ENCODE assay signal across 10 mouse cellular contexts in the genomic region with DNA sequence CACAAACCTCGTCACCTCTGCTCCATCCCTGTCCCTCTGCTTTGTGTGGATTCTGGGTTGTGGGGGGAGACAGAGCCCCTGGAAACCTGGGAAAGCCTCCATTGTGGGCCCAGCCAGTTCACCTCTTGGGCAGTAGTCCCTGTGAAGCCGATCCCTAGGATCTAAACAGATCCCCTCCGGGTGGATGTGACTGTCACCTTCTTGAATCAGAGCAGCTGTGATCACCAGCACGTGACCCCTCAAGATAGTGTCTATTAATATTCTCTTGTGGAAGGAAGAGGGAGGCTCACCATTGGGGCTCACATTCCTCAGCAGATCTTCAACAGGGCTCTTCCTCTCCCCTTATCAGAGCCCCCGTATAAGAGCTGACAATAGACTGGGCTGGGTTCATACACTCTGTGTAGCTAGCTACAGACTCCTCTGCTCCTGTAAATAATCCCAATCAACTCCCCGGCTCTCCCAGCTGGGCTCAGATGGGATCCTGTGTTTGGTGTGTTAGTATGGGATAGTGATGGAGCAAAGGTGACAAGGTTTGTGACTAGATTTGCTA. TPM values are rescaled to one million over a fixed set of nuclear protein-coding genes. Genes with fewer than 3 reads are reported as not detected.
DNase-seq lines count a peak whose midpoint lies in the region; ATAC-seq and TF ChIP-seq lines count a peak whose summit lies in the region.
"Had no signal": no experiment of that assay in that cellular context is flagged by ENCODE, and none has a peak within 500 bp of the region (broad histone marks: within the 10 kb centered on the region; RNA-seq: fewer than 3 reads in every experiment).

No protein-coding gene starts in this region.

- no peaks in the 10 kb centered on the region for H3K36me3 ChIP-seq in forebrain, embryonic 13.5 days (ENCODE audit: poor library complexity, severe bottlenecking)
- H3K36me3 ChIP-seq in forebrain, embryonic 14.5 days (ENCODE audit: control insufficient read depth, insufficient read depth, low read length), result no peaks in the 10 kb centered on the region
- H3K36me3 ChIP-seq in lung, postnatal 0 days (ENCODE audit: insufficient read depth, low read length), result no peaks in the 10 kb centered on the region
- H3K36me3 ChIP-seq in limb, embryonic 10.5 days, result no peaks in the 10 kb centered on the region
- no peaks in the 10 kb centered on the region for H3K36me3 ChIP-seq in stomach, embryonic 14.5 days (ENCODE audit: control insufficient read depth, insufficient read depth, low read length)

- 0 out of 2 replicates have a peak overlapping the region, but pooled peaks have one; percentile 26 for H3K9ac ChIP-seq in forebrain, embryonic 13.5 days
- H3K9ac ChIP-seq in forebrain, embryonic 14.5 days (ENCODE audit: low read length), result no peak overlapping the region
- H3K9ac ChIP-seq in lung, postnatal 0 days (replicated peaks; ENCODE audit: low read depth), result no peak overlapping the region
- H3K9ac ChIP-seq in stomach, embryonic 14.5 days (replicated peaks; ENCODE audit: low read depth, low read length), result no peak overlapping the region

- no peak for ATAC-seq in forebrain, embryonic 13.5 days
- no peak for ATAC-seq in forebrain, embryonic 14.5 days
- peak; percentile 27; the same call in 1 of the 2 replicates for ATAC-seq in lung, postnatal 0 days
- no peak for ATAC-seq in stomach, embryonic 14.5 days (ENCODE audit: insufficient number of reproducible peaks, insufficient read depth, low FRiP score, low read depth)
- ATAC-seq in CD4-positive, CD25-positive, alpha-beta regulatory T cell, adult 4 months, result no peak
- ATAC-seq: hindbrain, embryonic 16.5 days had no signal

- H3K4me3 ChIP-seq in forebrain, embryonic 13.5 days, result no peak overlapping the region
- H3K4me3 ChIP-seq in forebrain, embryonic 14.5 days (ENCODE audit: low read depth, low read length), result no peak overlapping the region
- 0 out of 2 replicates have a peak overlapping the region, but pooled peaks have one; percentile 19 for H3K4me3 ChIP-seq in lung, postnatal 0 days (ENCODE audit: low read depth, low read length)
- H3K4me3 ChIP-seq in lung, adult 2 months (replicated peaks; ENCODE audit: extremely low read depth, low read depth, low read length), result no peak overlapping the region
- H3K4me3 ChIP-seq in limb, embryonic 10.5 days, result peak overlapping the region; percentile 32; the same call in 1 of the 2 replicates
- H3K4me3 ChIP-seq in stomach, embryonic 14.5 days (ENCODE audit: low read depth, low read length), result no peak overlapping the region

- DNase-seq in forebrain, embryonic 14.5 days (ENCODE audit: low spot score), result no peak
- no peak for DNase-seq in lung, postnatal 0 days (ENCODE audit: low spot score)
- no peak for DNase-seq in lung, adult 2 months
- DNase-seq in limb, embryonic 10.5 days (ENCODE audit: low spot score), result no peak
- DNase-seq in right cerebral cortex, adult 2 months (ENCODE audit: low spot score in 2 of 2), result no peak
- DNase-seq: adrenal gland, postnatal 36 days had no signal

- H3K4me1 ChIP-seq in forebrain, embryonic 13.5 days, result no peaks in the 10 kb centered on the region
- H3K4me1 ChIP-seq in forebrain, embryonic 14.5 days (ENCODE audit: control insufficient read depth, insufficient read depth, low read length), result no peaks in the 10 kb centered on the region
- H3K4me1 ChIP-seq in lung, postnatal 0 days (ENCODE audit: insufficient read depth, low read depth, low read length), result peaks cover 14% of the 10 kb centered on the region; the same call in 1 of the 2 replicates
- H3K4me1 ChIP-seq in lung, adult 2 months (ENCODE audit: control insufficient read depth, insufficient read depth, low read length), result no peaks in the 10 kb centered on the region
- peaks cover 30% of the 10 kb centered on the region for H3K4me1 ChIP-seq in limb, embryonic 10.5 days
- peaks cover 17% of the 10 kb centered on the region for H3K4me1 ChIP-seq in stomach, embryonic 14.5 days (ENCODE audit: control insufficient read depth, insufficient read depth, low read length)

- TF ChIP-seq POLR2A in lung, adult 2 months (IDR thresholded peaks at IDR 0.05; ENCODE audit: borderline replicate concordance, extremely low read depth, low read depth, low read length), result no peak

- TF ChIP-seq CTCF in lung, postnatal 0 days (IDR thresholded peaks at IDR 0.05), result no peak
- TF ChIP-seq CTCF in lung, adult 2 months (IDR thresholded peaks at IDR 0.05; ENCODE audit: insufficient read depth, low read length), result no peak

- TF ChIP-seq EP300 in lung, postnatal 0 days (IDR thresholded peaks at IDR 0.05), result no peak

- H3K9me3 ChIP-seq in forebrain, embryonic 13.5 days (replicated peaks), result no peaks in the 10 kb centered on the region; the same call in 1 of the 2 replicates
- H3K9me3 ChIP-seq in forebrain, embryonic 14.5 days (replicated peaks; ENCODE audit: control insufficient read depth, low read length), result no peaks in the 10 kb centered on the region
- no peaks in the 10 kb centered on the region for H3K9me3 ChIP-seq in lung, postnatal 0 days (ENCODE audit: low read length)
- no peaks in the 10 kb centered on the region for H3K9me3 ChIP-seq in limb, embryonic 10.5 days (replicated peaks)
- no peaks in the 10 kb centered on the region for H3K9me3 ChIP-seq in stomach, embryonic 14.5 days (ENCODE audit: control insufficient read depth, low read depth, low read length)

- no peak overlapping the region for H3K27ac ChIP-seq in forebrain, embryonic 13.5 days
- H3K27ac ChIP-seq in forebrain, embryonic 14.5 days (ENCODE audit: low read depth, low read length), result no peak overlapping the region
- H3K27ac ChIP-seq in lung, postnatal 0 days (ENCODE audit: low read length), result peak overlapping the region; percentile 66
- peak overlapping the region; percentile 61; the same call in 1 of the 2 replicates for H3K27ac ChIP-seq in limb, embryonic 10.5 days
- H3K27ac ChIP-seq in stomach, embryonic 14.5 days (ENCODE audit: low read length), result no peak overlapping the region; the same call in 1 of the 2 replicates

- H3K4me2 ChIP-seq in forebrain, embryonic 13.5 days, result no peak overlapping the region
- H3K4me2 ChIP-seq in forebrain, embryonic 14.5 days (ENCODE audit: low read length), result no peak overlapping the region
- H3K4me2 ChIP-seq in lung, postnatal 0 days (replicated peaks; ENCODE audit: low read depth, low read length), result peak overlapping the region; percentile 44
- H3K4me2 ChIP-seq in stomach, embryonic 14.5 days (replicated peaks; ENCODE audit: low read depth, low read length), result peak overlapping the region; percentile 47; the same call in 1 of the 2 replicates

- H3K27me3 ChIP-seq in forebrain, embryonic 13.5 days, result no peaks in the 10 kb centered on the region
- no peaks in the 10 kb centered on the region for H3K27me3 ChIP-seq in forebrain, embryonic 14.5 days (replicated peaks; ENCODE audit: control insufficient read depth, insufficient read depth, low read length)
- no peaks in the 10 kb centered on the region for H3K27me3 ChIP-seq in lung, postnatal 0 days (replicated peaks; ENCODE audit: insufficient read depth, low read length)
- H3K27me3 ChIP-seq in limb, embryonic 10.5 days (ENCODE audit: low read depth, poor library complexity, severe bottlenecking), result peaks cover 19% of the 10 kb centered on the region; the same call in 1 of the 2 replicates
- H3K27me3 ChIP-seq in stomach, embryonic 14.5 days (ENCODE audit: control insufficient read depth, insufficient read depth, low read length), result no peaks in the 10 kb centered on the region

- 77% methylated on average over 6 of the region's 6 CpGs for WGBS in forebrain, embryonic 13.5 days
- 74% methylated on average over 6 of the region's 6 CpGs for WGBS in forebrain, embryonic 14.5 days
- whole genome bisulfite sequencing in lung, postnatal 0 days, result 35% methylated on average over 6 of the region's 6 CpGs
- WGBS in lung, adult 2 months, result 42% methylated on average over 6 of the region's 6 CpGs
- WGBS in limb, embryonic 10.5 days, result 69% methylated on average over 6 of the region's 6 CpGs
- WGBS in stomach, embryonic 14.5 days, result 36% methylated on average over 6 of the region's 6 CpGs

RNA-seq across cellular contexts. Expression of gene Adarb1, which starts 30.7 kb away (rescaled TPM):
- polyA plus RNA-seq in forebrain, embryonic 13.5 days (2015; fragmentation: Nextera tagmentation; extraction: Ambion mirVana), result 7.9 and 8.8 TPM in 2 replicates
- polyA plus RNA-seq in forebrain, embryonic 14.5 days (2014; fragmentation: Nextera tagmentation; extraction: Ambion mirVana), result 7.8 and 10.3 TPM in 2 replicates
- polyA plus RNA-seq in lung, postnatal 0 days (2015; fragmentation: Nextera tagmentation; extraction: Ambion mirVana), result 25.3 and 30.1 TPM in 2 replicates
- polyA plus RNA-seq in lung, adult 2 months (2012; rRNA removed), result 29.9 and 35.0 TPM in 2 replicates
- 4.9 and 5.0 TPM in 2 replicates for polyA plus RNA-seq in limb, embryonic 10.5 days (2016; fragmentation: Nextera tagmentation; extraction: Ambion mirVana)
- polyA plus RNA-seq in stomach, embryonic 14.5 days (2014; fragmentation: Nextera tagmentation; extraction: Ambion mirVana), result 7.2 and 8.3 TPM in 2 replicates
- 1 to 10 TPM in 1 of 2 experiments, under 1 TPM in 1; 0.74 to 1.2 TPM for polyA plus RNA-seq in CD4-positive, CD25-positive, alpha-beta regulatory T cell, adult 4 months (2017; shearing (Covaris generic))

Comparison
In these comparisons a context has a peak if more than half of its experiments do, and no peak if none do; other contexts are left out.
1. H3K4me3 ChIP-seq: peak in lung, postnatal 0 days (single experiment) and limb, embryonic 10.5 days (single experiment); none in forebrain, embryonic 13.5 days (single experiment), forebrain, embryonic 14.5 days (single experiment), lung, adult 2 months (single experiment) and stomach, embryonic 14.5 days (single experiment).
2. H3K27ac ChIP-seq: peak in lung, postnatal 0 days (single experiment) and limb, embryonic 10.5 days (single experiment); none in forebrain, embryonic 13.5 days (single experiment), forebrain, embryonic 14.5 days (single experiment) and stomach, embryonic 14.5 days (single experiment).
3. H3K4me2 ChIP-seq: peak in lung, postnatal 0 days (single experiment) and stomach, embryonic 14.5 days (single experiment); none in forebrain, embryonic 13.5 days (single experiment) and forebrain, embryonic 14.5 days (single experiment).